Mouse (Mus musculus): ENCODE measurements at regions not wholly inside any gene's neighbourhood (a gene's known extent, or its start where the extent isn't known, plus 50 kb on each side); places are given as distances from the start of the nearest gene placed in this dataset.

- peak; percentile 31 to 79 for DNase-seq (ENCODE audit: inconsistent age in 2 of 2, low spot score in 1 of 2)
Observed at GRCm38 (mm10) chr13:107105510-107105909, 83.6 kb upstream of the Kif2a start.

GRCm38 (mm10) chr13:107101598-107101997 is 79.7 kb upstream of the Kif2a start:
- peak; percentile 87 to 95 for DNase-seq (ENCODE audit: inconsistent age in 2 of 2, low spot score in 1 of 2)

- peak in 1 of 2 experiments; percentile 44 for DNase-seq (ENCODE audit: inconsistent age in 2 of 2, low spot score in 1 of 2)
Observed at GRCm38 (mm10) chr13:107100852-107101325, 79.0 kb upstream of the Kif2a start.

GRCm38 (mm10) chr13:107100116-107100515 is 78.2 kb upstream of the Kif2a start:
- peak in 1 of 2 experiments; percentile 37 for DNase-seq (ENCODE audit: inconsistent age in 2 of 2, low spot score in 1 of 2)

GRCm38 (mm10) chr13:107097005-107097404 is 75.1 kb upstream of the Kif2a start:
- DNase-seq (ENCODE audit: inconsistent age in 2 of 2, low spot score in 1 of 2): no peak

- DNase-seq (ENCODE audit: inconsistent age in 2 of 2, low spot score in 1 of 2): no peak
Observed at GRCm38 (mm10) chr13:107094976-107095716, 73.2 kb upstream of the Kif2a start.

GRCm38 (mm10) chr13:107094487-107094886 is 72.6 kb upstream of the Kif2a start:
- no peak for DNase-seq (ENCODE audit: inconsistent age in 2 of 2, low spot score in 1 of 2)

- DNase-seq (ENCODE audit: inconsistent age in 2 of 2, low spot score in 1 of 2): no peak
Observed at GRCm38 (mm10) chr13:107093683-107094082, 71.8 kb upstream of the Kif2a start.

- DNase-seq (ENCODE audit: inconsistent age in 2 of 2, low spot score in 1 of 2): no peak
Observed at GRCm38 (mm10) chr13:107088198-107088597, 66.3 kb upstream of the Kif2a start.

GRCm38 (mm10) chr13:107087355-107087754 is 65.4 kb upstream of the Kif2a start:
- no peak for DNase-seq (ENCODE audit: inconsistent age in 2 of 2, low spot score in 1 of 2)

- no peak for DNase-seq (ENCODE audit: inconsistent age in 2 of 2, low spot score in 1 of 2)
Observed at GRCm38 (mm10) chr13:107078085-107078484, 56.2 kb upstream of the Kif2a start.

- DNase-seq (ENCODE audit: inconsistent age in 2 of 2, low spot score in 1 of 2): peak in 1 of 2 experiments; percentile 65
Observed at GRCm38 (mm10) chr13:107074917-107075316, 53.0 kb upstream of the Kif2a start.

GRCm38 (mm10) chr13:107073039-107073620 is 51.2 kb upstream of the Kif2a start:
- DNase-seq (ENCODE audit: inconsistent age in 2 of 2, low spot score in 1 of 2): peak; percentile 38 to 81

- no peak for DNase-seq (ENCODE audit: inconsistent age in 2 of 2, low spot score in 1 of 2)
Observed at GRCm38 (mm10) chr13:107072345-107073038, 50.6 kb upstream of the Kif2a start.

Data from adrenal gland, adult (tissue).